Mouse (Mus musculus) urinary bladder, adult 18-20 months (tissue): ENCODE data around the gene Ubac2.
"Not testable (repeated sequence)": the region's sequence is repeated elsewhere in the genome, so short reads cannot be mapped to it uniquely, and the experiment has no call there.

ENCODE experiments used
- DNase-seq, 2 experiments: peaks; one replicate each; pipeline ENCODE4 v3.0.0; 2022; ENCODE audit warnings: low spot score in 2 of 2, mixed read lengths in 2 of 2

The Ubac2 gene

GRCm38 (mm10) chr14:121878176-121878858, at the start of gene Ubac2:
TSS of gene Ubac2 (plus strand) at chr14:121878620.
- peak; percentile 93 to 97 for DNase-seq

DNA sequence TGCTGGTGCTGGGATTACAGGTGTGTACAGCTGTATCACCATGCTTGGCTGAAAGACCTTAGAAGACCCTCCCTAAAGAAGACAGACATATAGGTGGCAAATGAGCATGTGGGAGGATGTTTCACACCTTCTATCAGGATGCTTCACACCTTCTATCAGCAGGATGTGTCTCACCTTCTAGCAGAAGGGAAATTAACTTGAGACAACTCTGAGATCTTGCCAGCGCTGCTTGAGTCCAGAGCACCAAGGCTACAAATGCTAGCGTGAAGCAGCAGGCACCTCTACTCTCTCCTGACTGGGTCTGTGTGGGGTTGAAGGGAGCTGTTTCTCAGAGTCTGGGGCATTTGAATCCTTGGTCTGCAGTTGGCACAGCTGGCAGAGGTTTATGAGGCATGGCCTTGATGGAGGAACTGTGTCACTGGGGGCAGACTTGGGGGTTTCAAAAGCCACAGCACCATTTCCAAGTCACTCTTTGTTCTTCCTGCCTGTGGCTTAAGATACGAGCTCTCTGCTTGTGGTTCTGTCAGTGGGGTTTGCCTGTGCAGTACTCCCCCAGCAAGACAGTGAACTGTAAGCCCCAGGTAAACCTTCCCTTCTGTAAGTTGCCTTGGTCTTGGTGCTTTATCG, 48.5 kb upstream of the Ubac2 start:
- DNase-seq = no peak

DNA sequence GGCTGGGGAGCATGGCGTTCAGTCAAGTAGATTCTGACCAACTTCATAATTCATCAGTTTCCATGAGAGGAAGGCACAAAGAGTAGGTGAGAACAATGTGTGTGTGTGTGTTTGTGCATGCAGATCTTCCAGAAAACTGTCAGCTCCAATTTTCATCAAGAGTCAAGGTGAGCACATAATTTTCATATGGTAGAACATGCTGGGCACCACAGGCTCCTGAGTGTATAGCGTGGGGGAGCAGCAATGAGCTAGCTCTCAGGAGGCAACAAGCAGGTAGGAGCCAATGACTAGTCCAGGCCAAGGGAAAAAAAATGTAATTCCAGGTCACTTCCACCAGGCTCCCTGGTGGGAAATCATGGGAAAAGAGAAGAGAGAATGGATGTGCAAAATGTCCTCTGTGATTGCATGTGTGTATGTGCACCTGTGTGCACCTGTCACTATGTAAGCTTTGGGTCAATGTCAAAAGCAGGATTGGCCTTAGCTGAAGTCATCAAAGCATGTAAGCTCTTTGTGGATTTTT, 45.4 kb upstream of the Ubac2 start:
- DNase-seq = no peak

DNA sequence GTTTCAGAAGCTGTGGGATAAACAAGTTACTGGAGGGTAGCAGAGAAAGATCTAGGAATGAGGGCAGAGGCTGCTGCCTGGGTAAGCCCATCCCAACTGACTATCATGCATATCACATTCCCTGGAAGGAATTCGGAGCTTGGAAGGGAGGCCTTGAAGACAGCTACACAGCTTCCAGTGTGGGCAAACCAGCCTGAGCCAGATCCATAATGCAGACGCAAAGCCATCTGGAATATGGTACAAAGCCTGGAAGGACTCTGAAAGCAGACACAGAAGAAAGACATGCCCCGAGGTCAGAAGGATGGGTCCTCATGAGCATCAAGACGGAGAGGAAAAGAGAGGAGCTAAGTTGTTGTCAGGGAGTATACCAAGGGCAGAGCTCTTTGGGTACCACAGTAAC, 40.3 kb upstream of the Ubac2 start:
- DNase-seq = no peak

DNA sequence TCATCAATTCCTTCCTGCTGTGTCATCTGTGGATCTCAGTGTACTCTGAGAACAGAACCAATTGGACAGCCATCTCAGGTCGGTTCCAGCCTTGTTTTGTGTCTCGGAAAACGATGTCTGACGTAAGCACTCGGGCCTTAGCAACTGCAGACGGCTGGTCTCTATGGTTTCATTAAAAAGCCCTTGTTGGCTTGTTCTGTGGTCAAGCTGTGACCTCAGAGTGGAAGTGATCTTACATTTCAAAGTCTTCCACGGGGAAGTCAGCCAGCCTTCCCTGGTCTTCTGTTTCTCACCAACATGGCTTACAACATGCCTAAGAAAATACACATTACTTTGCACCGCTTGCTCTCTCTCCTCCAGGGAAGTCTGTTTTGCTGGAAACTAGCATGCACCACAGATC, 38.2 kb upstream of the Ubac2 start:
- no peak for DNase-seq

DNA sequence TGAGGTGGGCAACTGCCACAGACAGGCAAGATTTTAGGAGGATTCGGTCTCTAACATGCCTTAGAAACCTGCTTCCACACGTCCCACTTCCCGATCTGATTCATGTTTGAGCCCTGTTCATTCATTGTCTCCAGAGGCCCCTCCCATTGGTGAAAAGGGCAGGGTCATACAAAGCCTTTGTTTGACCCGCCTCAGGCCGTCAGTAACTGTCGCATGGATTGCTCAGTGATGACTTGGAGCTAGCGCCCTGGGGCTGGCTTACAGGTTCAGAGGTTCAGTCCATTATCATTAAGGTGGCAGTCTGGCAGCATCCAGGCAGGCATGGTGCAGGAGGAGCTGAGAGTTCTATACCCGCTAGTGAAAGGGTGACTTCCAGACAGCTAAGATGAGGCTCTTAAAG, 33.9 kb upstream of the Ubac2 start:
- DNase-seq = no peak

- no peak for DNase-seq
Observed at GRCm38 (mm10) chr14:121851231-121851630, 27.2 kb upstream of the Ubac2 start.

- no peak for DNase-seq
Observed at GRCm38 (mm10) chr14:121852531-121852930, 25.9 kb upstream of the Ubac2 start.

- DNase-seq = peak; percentile 37 to 56
Observed at GRCm38 (mm10) chr14:121865162-121865561, 13.3 kb upstream of the Ubac2 start.

GRCm38 (mm10) chr14:121866574-121866973, 11.8 kb upstream of the Ubac2 start:
- no peak for DNase-seq

DNA sequence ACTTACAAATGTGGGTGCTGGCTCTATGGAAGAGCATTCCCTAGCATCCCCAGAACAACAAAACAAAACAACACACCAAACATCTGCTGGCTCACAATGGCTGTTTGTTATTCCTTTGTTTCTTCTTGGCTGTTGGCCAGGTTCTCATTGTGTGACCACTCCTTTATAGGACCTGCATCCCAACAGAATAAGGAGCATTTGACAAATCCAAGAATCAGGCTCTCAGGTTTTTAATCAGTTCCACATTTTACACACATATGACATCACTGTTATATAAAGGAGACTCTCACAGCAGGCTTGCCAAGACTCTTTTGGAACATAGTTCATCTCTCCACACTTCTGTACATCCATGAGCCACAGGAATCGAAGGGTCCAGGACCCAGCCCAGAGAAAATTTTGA, 9.3 kb upstream of the Ubac2 start:
- no peak for DNase-seq

GRCm38 (mm10) chr14:121872760-121873159, 5.7 kb upstream of the Ubac2 start:
- DNase-seq = no peak

- DNase-seq = no peak
Observed at GRCm38 (mm10) chr14:121873172-121873571, 5.2 kb upstream of the Ubac2 start.

- no peak for DNase-seq
Observed at GRCm38 (mm10) chr14:121873646-121874045, 4.8 kb upstream of the Ubac2 start.

DNA sequence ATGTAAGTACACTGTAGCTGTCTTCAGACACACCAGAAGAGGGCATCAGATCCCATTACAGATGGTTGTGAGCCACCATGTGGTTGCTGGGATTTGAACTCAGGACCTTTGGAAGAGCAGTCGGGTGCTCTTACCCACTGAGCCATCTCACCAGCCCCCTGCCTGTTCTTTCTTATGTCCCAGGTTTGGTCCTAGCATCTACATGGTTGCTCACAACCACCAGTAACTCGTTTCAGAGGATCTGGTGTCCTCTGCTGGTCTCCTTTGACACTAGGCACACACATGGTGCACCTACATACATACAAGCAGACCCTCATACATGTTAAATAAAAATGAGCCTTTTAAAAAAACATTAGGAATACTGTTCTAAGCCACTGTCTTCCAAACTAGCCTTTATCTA, 2.2 kb upstream of the Ubac2 start:
- not testable (repeated sequence) for DNase-seq

DNA sequence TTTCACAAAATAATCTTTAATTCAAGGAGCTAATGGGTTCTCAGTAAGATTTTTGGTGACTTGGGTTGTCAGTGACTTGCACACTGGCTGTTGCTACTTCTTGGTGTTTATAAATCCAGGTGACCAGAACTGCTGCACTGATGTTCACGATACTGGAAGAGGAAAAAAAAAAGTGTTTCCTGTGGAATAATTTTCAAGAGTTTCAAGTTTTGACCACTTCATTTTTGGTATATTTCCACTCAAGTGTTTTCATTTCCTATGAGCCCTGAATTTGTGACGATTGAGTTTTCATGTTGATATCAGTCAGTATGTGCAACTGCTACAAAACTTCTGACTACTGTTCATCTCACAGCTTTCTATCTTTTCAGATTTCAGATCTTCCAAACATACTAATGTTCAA, 1.6 kb upstream of the Ubac2 start:
- no peak for DNase-seq

- DNase-seq = no peak
Observed at GRCm38 (mm10) chr14:121877640-121878039, 780 bp upstream of the Ubac2 start.

- no peak for DNase-seq
Observed at GRCm38 (mm10) chr14:121878859-121879206, 413 bp downstream of the Ubac2 start.

DNA sequence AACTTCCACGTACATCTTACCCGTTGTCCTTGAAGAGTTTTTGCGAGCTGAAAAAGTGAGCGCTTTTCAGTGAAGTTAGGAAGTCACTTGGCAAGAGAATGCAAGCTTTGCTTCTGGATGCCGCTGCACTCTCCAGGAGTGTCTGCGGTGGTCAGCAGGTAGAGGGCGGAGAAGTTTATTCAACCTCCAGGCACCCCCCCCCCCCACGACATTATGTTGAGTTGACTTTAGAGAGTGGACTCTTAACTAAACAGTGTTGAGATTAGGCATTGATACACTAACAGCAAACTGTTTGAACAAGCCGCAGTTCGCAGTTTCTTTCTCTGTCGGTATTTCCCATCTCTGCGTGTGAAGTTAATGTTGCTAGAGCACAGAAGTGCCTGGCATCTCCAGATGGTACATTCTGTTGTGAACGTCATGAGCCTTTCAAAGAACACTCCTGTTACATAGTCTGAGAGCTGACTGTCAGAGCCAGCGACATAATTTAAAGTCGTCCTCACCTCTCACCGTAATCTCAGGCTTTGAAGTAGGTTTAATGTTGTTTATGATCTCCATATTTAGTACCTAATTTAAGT, 933 bp downstream of the Ubac2 start:
- no peak for DNase-seq

GRCm38 (mm10) chr14:121881211-121881610, 2.8 kb downstream of the Ubac2 start:
- DNase-seq = no peak

DNA sequence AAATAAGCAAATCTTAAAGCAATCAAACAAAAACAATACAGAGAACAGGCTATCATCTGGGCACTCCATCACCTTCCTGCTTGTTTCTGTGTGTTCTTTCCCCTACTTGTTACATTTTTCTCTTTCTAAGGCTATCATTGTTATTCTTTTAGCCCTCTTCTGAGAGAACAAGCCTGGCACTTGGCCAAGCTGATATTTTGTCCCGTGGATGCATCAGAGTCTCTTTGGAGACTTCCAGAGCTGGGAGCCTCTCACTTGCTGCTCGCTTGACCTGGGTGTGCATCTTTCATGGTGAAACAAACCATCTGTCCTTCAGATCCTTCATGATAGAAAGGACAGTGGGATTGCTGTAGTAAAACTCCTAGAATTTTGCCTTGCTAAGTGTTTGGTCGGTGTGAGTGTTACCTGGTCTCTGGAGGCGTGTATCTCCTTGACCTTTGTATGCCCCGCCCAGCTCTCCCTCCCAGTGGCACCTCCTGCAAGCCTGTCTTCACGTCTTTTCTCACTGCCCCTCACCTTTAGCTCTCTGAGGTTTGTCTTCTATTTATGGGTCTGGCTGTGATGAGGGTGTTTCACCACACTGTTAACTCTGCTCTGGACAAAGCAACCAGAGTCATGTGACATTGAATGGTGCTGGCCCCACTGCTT, 5.9 kb downstream of the Ubac2 start:
- peak in 1 of 2 experiments; percentile 11 for DNase-seq

GRCm38 (mm10) chr14:121893747-121894146, 15.3 kb downstream of the Ubac2 start:
- no peak for DNase-seq
